Mouse (Mus musculus): ENCODE results near the gene Cyb561d2. TPM values are rescaled to one million over a fixed set of nuclear protein-coding genes. Genes with fewer than 3 reads are reported as not detected.

Cyb561d2 gene
- polyA plus RNA-seq, 1 experiment: 0.06 TPM

- Histone ChIP-seq H3K36me3 (ENCODE audit: control insufficient read depth) (no peaks in the 10 kb centered on the region), H3K4me3 (replicated peaks) (no peak overlapping the region), H3K27me3 (ENCODE audit: control insufficient read depth) (no peaks in the 10 kb centered on the region), H3K4me1 (ENCODE audit: control insufficient read depth) (peaks cover 1% of the 10 kb centered on the region; the same call in 1 of the 2 replicates), H3K9me3 (ENCODE audit: control insufficient read depth, low read length) (no peaks in the 10 kb centered on the region)
- TF ChIP-seq GATA1 (IDR thresholded peaks at IDR 0.05; ENCODE audit: low read length): no peak
- no peak for TF ChIP-seq TAL1 (IDR thresholded peaks at IDR 0.05; ENCODE audit: low read length)
These were observed 39.7 kb downstream of the Cyb561d2 start for GRCm38 (mm10) chr9:107502131-107502846.

GRCm38 (mm10) chr9:107500708-107501286 lies 41.2 kb downstream of the Cyb561d2 start:
- Histone ChIP-seq H3K36me3 (ENCODE audit: control insufficient read depth) (no peaks in the 10 kb centered on the region), H3K9me3 (ENCODE audit: control insufficient read depth, low read length) (no peaks in the 10 kb centered on the region), H3K27me3 (ENCODE audit: control insufficient read depth) (no peaks in the 10 kb centered on the region), H3K4me1 (ENCODE audit: control insufficient read depth) (peaks cover 16% of the 10 kb centered on the region), H3K4me3 (replicated peaks) (no peak overlapping the region)
- no peak for TF ChIP-seq TAL1 (IDR thresholded peaks at IDR 0.05; ENCODE audit: low read length)
- no peak for TF ChIP-seq GATA1 (IDR thresholded peaks at IDR 0.05; ENCODE audit: low read length)

- Histone ChIP-seq H3K4me1 (ENCODE audit: control insufficient read depth) (peaks cover 19% of the 10 kb centered on the region), H3K4me3 (replicated peaks) (no peak overlapping the region), H3K27me3 (ENCODE audit: control insufficient read depth) (no peaks in the 10 kb centered on the region), H3K36me3 (ENCODE audit: control insufficient read depth) (no peaks in the 10 kb centered on the region), H3K9me3 (ENCODE audit: control insufficient read depth, low read length) (no peaks in the 10 kb centered on the region)
- TF ChIP-seq TAL1 (IDR thresholded peaks at IDR 0.05; ENCODE audit: low read length) (no peak), GATA1 (IDR thresholded peaks at IDR 0.05; ENCODE audit: low read length) (no peak)
These were observed 45.6 kb downstream of the Cyb561d2 start for GRCm38 (mm10) chr9:107496359-107496758.

GRCm38 (mm10) chr9:107494238-107494637 lies 47.8 kb downstream of the Cyb561d2 start:
- Histone ChIP-seq H3K27me3 (ENCODE audit: control insufficient read depth) (no peaks in the 10 kb centered on the region), H3K4me3 (replicated peaks) (no peak overlapping the region), H3K36me3 (ENCODE audit: control insufficient read depth) (no peaks in the 10 kb centered on the region), H3K9me3 (ENCODE audit: control insufficient read depth, low read length) (no peaks in the 10 kb centered on the region), H3K4me1 (ENCODE audit: control insufficient read depth) (peaks cover 19% of the 10 kb centered on the region)
- TF ChIP-seq TAL1 (IDR thresholded peaks at IDR 0.05; ENCODE audit: low read length): no peak

- no peaks in the 10 kb centered on the region for H3K9me3 ChIP-seq (ENCODE audit: control insufficient read depth, low read length)
- H3K4me3 ChIP-seq (replicated peaks): no peak overlapping the region
- peaks cover 19% of the 10 kb centered on the region for H3K4me1 ChIP-seq (ENCODE audit: control insufficient read depth)
- no peaks in the 10 kb centered on the region for H3K36me3 ChIP-seq (ENCODE audit: control insufficient read depth)
- no peaks in the 10 kb centered on the region for H3K27me3 ChIP-seq (ENCODE audit: control insufficient read depth)
- TF ChIP-seq GATA1 (IDR thresholded peaks at IDR 0.05; ENCODE audit: low read length) (no peak), TAL1 (IDR thresholded peaks at IDR 0.05; ENCODE audit: low read length) (no peak)
These were observed 48.5 kb downstream of the Cyb561d2 start for GRCm38 (mm10) chr9:107493511-107493910.

- H3K4me3 ChIP-seq (replicated peaks): no peak overlapping the region
These were observed 51.4 kb downstream of the Cyb561d2 start for GRCm38 (mm10) chr9:107490625-107491024.

GRCm38 (mm10) chr9:107490146-107490545 lies 51.8 kb downstream of the Cyb561d2 start:
- Histone ChIP-seq H3K4me1 (ENCODE audit: control insufficient read depth) (no peaks in the 10 kb centered on the region; the same call in 1 of the 2 replicates), H3K27me3 (ENCODE audit: control insufficient read depth) (no peaks in the 10 kb centered on the region), H3K36me3 (ENCODE audit: control insufficient read depth) (no peaks in the 10 kb centered on the region), H3K4me3 (replicated peaks) (no peak overlapping the region), H3K9me3 (ENCODE audit: control insufficient read depth, low read length) (no peaks in the 10 kb centered on the region)
- no peak for TF ChIP-seq TAL1 (IDR thresholded peaks at IDR 0.05; ENCODE audit: low read length)

More at GRCm38 (mm10) chr9:107490625-107491024, 51.4 kb downstream of the Cyb561d2 start:
- H3K27me3 ChIP-seq (ENCODE audit: control insufficient read depth): no peaks in the 10 kb centered on the region
- TF ChIP-seq TAL1 (IDR thresholded peaks at IDR 0.05; ENCODE audit: low read length): no peak
- no peak for TF ChIP-seq GATA1 (IDR thresholded peaks at IDR 0.05; ENCODE audit: low read length)
- H3K36me3 ChIP-seq (ENCODE audit: control insufficient read depth): no peaks in the 10 kb centered on the region
- H3K9me3 ChIP-seq (ENCODE audit: control insufficient read depth, low read length): no peaks in the 10 kb centered on the region
- H3K4me1 ChIP-seq (ENCODE audit: control insufficient read depth): peaks cover under 1% of the 10 kb centered on the region; the same call in 1 of the 2 replicates

Other genes starting within 250 kb of the Cyb561d2 start
- gene Cish, start 246.2 kb downstream of the Cyb561d2 start, polyA plus RNA-seq (2012): 1.9 and 4.1 TPM in 2 replicates
- gene Hemk1, start 203.8 kb downstream of the Cyb561d2 start, polyA plus RNA-seq (2012): 0.24 and 0.32 TPM in 2 replicates
- gene 6430571L13Rik, start 201.6 kb downstream of the Cyb561d2 start, polyA plus RNA-seq (2012): not detected in 2 replicates
- not detected in 2 replicates for gene Cacna2d2, start 142.6 kb downstream of the Cyb561d2 start, polyA plus RNA-seq (2012)
- gene Tmem115, start 8.2 kb downstream of the Cyb561d2 start, polyA plus RNA-seq (2012): 0.88 and 0.99 TPM in 2 replicates
- gene Nprl2, start within 50 bp of the Cyb561d2 start, polyA plus RNA-seq (2012): 0.03 and 0.25 TPM in 2 replicates
- 0.13 TPM in 1 of 2 replicates, not detected in the other for gene Zmynd10, start 5.1 kb upstream of the Cyb561d2 start, polyA plus RNA-seq (2012)
- gene Rassf1, start 9.4 kb upstream of the Cyb561d2 start, polyA plus RNA-seq (2012): 1.9 and 2.0 TPM in 2 replicates
- gene Tusc2, start 21.1 kb upstream of the Cyb561d2 start, polyA plus RNA-seq (2012): 3.7 and 5.3 TPM in 2 replicates
- 4.1 and 5.4 TPM in 2 replicates for gene Hyal2, start 25.8 kb upstream of the Cyb561d2 start, polyA plus RNA-seq (2012)
- 0.53 and 0.54 TPM in 2 replicates for gene Hyal1, start 34.7 kb upstream of the Cyb561d2 start, polyA plus RNA-seq (2012)
- gene Naa80, start 36.7 kb upstream of the Cyb561d2 start, polyA plus RNA-seq (2012): 10.1 and 11.4 TPM in 2 replicates
- gene Hyal3, start 38.6 kb upstream of the Cyb561d2 start, polyA plus RNA-seq (2012): 0.34 TPM in 1 of 2 replicates, not detected in the other
- 79.9 and 91.3 TPM in 2 replicates for gene Ifrd2, start 45.4 kb upstream of the Cyb561d2 start, polyA plus RNA-seq (2012)
- not detected in 2 replicates for gene Sema3b, start 67.0 kb upstream of the Cyb561d2 start, polyA plus RNA-seq (2012)
- 75.1 and 87.2 TPM in 2 replicates for gene Gnai2, start 93.2 kb upstream of the Cyb561d2 start, polyA plus RNA-seq (2012)
- gene Slc38a3, start 127.3 kb upstream of the Cyb561d2 start, polyA plus RNA-seq (2012): 0.02 and 0.05 TPM in 2 replicates
- not detected in 2 replicates for gene Gnat1, start 137.5 kb upstream of the Cyb561d2 start, polyA plus RNA-seq (2012)
- gene Sema3f, start 168.3 kb upstream of the Cyb561d2 start, polyA plus RNA-seq (2012): 0.08 TPM in 1 of 2 replicates, not detected in the other
- gene Rbm5, start 228.8 kb upstream of the Cyb561d2 start, polyA plus RNA-seq (2012): 0.76 and 1.6 TPM in 2 replicates

Data from erythroblast, embryonic 14.5 days (primary cell).